Mouse (Mus musculus) CD4-positive, CD25-positive, alpha-beta regulatory T cell, adult 4 months (primary cell): ENCODE data around the gene Gm20388. TPM values are rescaled to one million over a fixed set of nuclear protein-coding genes. Genes with fewer than 3 reads are reported as not detected.

Experiments used
- ATAC-seq: one replicate; pipeline ENCODE4 v1.8.0; 2017
- polyA plus RNA-seq, 2 experiments: library from polyadenylated mRNA; unstranded; fragments of 100-300 nt; shearing (Covaris generic); gene quantifications; one replicate each; pipeline ENCODE4 v1.2.1; 2017

Gene Gm20388
- polyA plus RNA-seq, 2 experiments from 2014 or later = 10.7 to 12.8 TPM

DNA sequence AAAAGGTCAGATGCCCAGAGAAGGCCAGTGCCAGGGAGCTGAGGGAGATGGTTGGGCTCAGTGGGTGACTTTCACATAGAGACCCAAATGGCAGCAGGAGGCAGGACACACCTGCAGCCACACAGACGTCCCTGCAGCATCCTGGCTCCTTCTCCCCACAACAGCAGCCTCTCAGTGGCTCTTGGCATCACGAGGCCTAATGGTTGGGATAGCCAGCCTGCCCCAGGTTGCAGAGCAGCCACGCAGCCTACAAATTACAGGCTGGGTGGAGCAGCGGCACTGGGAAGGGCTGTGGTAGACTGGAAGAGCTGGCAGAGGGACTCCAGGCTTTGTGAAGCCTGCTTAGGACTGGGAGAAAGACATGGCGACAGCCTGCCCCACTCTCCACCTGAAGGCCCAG lies 2341.7 kb downstream of the Gm20388 start:
- no peak for ATAC-seq

DNA sequence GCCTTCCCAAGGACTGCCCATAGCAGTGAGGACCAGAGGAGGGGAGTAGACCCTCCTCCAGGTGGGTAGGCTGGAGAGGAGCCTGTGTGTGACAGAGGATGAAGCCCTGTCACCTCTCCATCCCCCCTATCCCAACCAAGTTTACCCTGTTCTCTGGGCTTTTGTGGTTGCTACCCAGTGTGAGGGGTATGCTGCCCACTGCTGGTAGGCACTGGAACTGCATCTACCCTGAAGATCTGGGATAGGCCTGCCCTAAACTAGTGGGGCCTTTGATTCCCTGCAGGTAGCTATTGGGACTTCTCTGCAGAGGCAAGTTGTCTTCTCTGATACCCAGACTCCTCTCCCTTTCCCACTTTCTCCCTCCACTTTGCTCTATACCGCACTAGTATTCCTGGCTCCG lies 2348.7 kb downstream of the Gm20388 start:
- no peak for ATAC-seq

DNA sequence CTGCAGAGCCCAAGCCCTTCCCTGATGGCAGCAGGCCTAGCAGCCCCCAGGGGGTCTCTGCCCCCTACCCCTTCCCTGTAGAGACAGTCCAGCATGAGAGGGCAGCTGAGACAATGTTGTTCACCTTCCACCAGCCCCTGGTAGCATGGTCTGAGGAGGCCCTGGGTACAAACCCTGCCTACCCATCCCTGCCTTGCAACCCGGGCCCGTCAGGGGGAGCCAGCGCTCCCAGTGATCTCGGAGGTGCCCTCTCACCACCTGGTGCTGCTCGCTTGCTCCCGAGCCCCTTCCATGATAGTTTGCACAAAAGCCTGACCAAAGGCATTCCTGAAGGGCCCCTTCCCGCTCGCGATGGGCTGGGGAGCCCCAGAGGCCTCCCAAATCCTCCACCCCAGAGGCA lies 2350.1 kb downstream of the Gm20388 start:
- ATAC-seq = no peak

DNA sequence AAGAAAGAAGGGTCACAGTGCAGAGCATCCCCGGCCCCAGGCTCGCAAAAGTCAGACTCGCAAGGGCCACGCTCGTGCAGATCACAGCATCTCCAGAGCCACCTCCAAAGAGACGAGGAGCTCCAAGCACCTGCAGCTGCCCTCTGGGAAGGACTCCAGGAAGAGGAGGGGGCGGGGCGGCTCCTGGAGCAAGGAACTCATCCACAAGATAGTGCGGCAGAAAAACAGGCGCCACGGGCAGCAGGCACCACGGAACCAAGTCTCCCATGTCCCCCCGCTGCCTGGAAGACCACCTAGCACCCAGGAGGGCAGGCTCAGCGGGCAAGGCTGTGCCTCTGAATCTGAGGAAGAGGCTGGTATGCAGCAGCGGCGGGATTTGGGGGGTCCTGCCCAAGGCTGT lies 2352.2 kb downstream of the Gm20388 start:
- no peak for ATAC-seq

DNA sequence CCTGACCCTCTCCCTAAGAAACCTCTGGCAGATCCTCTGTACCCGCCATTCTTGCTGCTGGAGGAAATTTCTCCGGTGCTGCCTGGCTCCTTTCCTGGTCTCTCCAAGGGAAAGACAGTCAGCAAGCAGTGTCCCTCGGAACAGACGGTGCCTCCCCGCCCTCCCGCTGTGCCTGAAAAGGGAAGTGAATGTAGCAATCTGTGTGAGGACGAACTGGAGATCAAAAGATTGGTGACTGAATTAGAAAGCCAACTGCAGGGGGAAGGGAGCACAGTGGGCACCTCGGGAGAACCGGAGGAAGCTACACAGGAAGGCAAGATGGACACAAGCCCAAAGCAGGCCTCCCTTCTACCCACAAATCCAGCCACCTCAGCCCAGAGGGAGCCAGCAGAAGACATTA lies 2353.6 kb downstream of the Gm20388 start:
- no peak for ATAC-seq

DNA sequence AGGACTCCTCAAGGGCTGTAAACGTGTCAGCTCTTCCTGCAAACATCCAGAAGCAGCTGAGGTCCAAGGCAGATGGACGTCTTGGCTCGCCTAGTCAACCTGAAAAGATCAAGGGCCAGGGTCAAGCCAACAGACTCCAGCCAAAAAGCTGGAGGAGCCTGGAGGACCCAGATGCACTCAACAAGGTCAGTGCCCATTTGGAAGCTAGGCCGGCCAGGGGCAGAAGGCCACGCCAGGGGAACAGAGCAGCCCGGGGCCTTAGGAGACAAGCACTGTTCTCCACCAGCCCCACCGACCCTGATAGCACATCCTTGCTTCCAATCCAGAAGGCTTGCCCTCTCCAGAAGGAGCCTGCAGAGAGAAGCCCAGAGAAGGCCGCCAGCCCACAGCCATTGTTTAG lies 2354.9 kb downstream of the Gm20388 start:
- ATAC-seq = no peak

DNA sequence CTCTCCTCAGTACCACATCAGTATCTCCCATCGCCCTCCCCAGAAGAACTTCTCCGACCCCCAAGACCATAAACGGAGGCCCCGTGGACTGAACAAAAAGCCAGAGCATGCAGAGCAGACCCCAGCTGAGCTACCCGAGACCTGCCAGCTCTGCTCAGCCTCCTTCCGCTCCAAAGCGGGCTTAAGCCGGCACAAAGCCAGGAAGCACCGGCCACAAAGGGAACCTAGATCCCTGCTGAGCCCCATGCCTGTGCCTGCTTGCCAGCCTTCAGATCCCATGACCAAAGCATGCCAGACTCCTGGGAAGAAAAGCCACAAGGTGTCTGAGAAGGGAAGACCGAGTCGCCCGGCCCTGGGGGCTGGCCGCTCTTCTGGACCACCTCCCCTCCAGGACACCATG lies 2356.2 kb downstream of the Gm20388 start:
- ATAC-seq = no peak

DNA sequence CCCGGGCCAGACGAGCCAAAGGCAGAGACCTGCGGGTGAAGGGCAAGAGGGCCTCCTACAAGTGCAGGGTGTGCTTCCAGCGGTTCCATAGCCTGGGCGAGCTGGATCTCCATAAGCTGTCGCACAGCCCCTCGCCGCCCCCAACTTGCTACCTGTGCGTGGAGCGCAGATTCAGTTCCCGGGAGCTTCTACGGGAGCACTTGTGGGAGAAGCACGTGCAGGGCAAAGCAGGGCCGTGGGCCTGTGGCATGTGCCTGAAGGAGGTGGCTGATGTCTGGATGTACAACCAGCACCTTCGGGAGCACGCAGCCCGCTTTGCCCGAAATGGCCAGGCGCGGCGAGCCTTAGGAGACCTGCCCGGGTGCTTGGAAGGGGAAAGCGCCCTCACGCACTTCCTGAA lies 2358.2 kb downstream of the Gm20388 start:
- no peak for ATAC-seq

DNA sequence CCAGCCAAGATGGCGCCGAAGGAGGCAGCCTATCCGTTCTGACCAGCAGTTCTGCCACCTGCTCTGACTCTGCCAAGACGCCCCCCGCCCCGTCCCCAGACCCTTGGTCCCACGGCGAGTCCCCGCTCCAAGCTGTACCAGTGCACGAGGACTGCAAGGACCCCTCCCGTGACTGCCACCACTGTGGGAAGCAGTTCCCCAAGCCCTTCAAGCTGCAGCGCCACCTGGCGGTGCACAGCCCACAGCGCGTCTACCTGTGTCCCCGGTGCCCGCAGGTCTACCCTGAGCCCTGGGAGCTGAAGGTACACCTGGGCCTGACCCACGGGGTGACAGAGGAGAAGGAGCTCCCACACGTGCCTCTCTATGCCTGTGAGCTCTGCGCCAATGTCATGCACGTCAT lies 2358.8 kb downstream of the Gm20388 start:
- ATAC-seq = peak; percentile 56

DNA sequence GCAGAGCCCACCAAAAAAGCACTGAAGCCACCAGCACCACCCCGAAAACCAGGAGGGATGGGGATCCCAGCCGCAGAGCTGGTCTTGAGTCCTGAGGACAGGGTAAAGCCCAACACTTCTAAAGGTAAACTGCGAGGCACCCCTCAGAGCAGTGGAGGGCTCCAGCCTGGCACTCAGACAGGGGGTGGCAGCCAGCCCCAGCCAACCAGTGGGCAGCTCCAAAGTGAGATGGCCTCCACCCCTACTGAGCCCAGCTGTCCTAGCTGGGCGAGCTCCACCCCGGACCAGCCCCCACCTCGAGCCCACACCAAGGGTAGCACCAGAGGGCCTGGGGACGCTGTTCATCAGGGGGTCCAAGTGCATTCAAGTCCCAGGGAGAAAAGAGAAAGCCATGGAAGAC lies 2359.9 kb downstream of the Gm20388 start:
- no peak for ATAC-seq

DNA sequence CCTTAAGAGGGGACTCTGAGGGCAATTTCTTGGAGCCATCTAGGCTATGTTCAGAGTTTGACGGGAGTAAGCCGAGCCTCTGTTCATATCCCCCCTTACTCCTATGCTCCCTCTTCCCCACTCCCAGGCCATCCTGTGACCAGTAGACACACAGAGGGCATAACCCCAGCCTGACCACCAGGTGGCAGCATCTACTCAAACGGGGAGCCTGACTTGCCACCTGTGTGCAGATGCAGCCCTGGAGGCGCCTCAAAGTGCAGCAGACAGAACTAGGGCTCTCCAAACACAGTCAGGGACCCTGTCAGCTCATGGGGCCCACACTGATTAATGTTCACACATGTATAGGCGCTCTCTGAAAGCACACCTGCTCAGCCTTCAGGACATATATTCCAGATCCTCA lies 2362.5 kb downstream of the Gm20388 start:
- ATAC-seq = peak; percentile 91

DNA sequence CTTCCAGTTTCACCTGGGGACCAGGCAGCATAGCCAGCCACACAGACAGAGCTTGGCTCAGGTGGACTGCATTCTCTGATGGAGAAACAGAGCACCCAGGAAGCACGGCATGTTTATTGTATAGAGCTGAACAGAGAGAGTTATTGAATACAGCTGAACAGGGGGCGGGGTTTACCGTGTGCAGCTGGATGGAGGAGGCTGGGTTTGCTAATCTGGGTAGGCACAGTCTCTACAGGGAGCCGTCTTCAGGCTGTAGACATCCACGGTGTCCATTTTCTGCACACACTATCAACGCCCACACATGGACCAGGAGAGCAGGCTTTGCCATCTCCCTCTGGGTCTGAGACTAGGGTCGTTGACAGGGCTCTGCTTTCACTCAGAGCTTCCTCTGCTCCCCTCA lies 2363.2 kb downstream of the Gm20388 start:
- ATAC-seq = no peak

DNA sequence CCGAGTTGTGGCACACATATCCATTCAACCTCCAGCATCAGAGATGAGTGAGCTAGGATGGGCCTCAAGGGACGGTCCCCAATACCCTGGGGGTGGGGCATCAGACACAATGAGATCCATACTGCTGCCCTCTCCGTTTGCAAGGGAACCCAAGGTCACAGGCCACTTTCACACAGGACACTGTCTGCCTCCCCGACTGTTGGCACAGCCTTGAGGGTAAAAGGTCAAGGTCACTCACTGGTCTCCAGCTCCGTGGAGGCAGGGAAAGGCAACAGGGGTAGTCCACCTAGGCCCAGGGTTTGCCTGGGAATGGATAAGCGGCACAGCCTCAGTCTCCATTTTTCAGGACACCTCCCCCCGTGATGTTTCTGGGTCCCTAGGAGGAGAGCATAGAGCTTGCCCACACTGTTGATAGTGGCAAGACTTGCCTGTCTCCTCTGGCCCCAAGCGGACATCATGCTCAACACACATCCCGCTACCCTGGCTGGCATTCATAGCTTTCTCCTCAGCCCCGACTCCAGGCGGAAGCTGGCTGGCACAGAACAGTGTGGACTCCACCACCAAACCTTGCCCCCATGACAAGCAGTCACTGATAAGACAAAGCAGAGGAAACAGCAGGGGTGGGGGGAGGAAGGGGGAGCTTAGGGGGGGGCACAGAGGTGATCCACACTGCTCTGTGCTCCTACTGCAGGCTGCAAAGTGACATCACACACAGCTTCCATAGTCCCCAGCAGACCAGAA lies 2364.2 kb downstream of the Gm20388 start:
- no peak for ATAC-seq

DNA sequence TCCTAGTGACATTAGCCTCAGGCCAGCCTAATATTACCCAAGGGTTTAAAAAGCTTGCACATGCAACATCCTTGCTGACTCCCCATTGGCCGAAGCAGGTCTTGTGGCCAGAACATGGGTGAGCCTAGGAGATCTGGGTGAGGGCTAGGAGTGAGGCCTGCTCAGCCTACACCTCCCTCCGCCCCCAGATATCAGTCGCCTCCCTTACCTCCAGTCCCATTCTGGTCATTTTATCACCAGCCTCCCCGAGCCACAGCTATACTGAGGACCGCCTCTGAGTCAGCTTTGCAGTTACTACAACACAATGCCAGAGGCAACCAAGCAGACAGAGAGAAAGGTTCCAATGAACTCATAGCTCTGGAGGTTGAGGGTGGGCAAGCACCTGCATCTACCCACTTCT lies 2365.7 kb downstream of the Gm20388 start:
- no peak for ATAC-seq

DNA sequence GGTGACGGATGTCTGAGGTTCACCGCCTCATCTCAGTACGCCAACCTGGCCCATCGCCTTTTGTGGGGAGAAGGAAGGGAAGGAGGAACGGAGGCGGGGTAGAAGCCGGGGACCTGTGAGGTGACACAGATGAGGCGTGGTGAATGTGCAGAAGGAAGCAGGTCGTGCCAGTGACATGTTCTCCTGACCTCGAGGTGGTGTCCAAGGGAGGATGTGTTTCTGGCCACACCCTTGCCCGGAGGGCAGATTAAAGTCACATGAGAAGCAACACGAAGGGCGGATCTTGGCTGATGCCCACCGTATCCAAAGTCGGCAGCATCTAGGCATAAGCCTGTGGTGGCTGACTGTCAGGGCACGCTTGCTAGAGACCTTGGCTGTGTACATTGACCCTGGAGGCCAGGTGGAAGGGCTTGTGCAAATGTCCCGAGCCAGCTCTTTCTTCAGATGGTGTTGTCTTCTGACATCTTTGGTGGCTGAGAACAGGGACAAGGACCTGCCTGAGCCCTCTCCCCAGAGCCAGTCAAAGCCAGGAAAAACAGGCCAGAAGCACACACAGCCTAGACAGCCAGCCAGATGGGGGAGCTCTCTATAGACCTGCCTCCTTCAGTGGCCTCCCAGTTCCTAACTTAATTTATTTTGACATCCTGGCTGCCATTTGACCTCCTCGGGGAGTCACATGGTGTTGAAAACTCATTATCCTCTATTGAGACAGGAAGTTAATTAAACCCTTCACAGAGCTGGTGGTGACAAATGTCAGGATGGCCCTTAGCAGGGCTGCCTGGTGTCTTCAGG lies 2366.8 kb downstream of the Gm20388 start:
- ATAC-seq = no peak

DNA sequence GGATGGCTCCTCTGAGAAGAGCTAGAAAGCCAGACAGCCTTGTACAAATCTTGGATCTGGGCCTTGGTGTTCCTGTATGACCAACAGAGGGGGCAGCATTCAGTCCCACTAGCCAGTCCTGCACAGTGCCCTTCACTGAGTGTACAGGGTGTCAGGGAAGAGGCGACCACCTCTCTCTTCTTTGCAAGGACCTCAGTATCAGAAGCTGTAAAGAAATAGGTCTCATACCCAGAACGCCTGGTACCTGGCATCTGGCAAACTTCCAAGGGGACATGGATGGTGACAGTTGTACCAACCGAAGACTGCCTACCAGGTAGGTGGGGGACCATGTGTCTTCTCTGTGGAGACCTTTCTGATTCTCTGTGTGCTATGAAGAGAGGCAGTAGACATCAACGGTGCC lies 2369.5 kb downstream of the Gm20388 start:
- ATAC-seq = no peak

DNA sequence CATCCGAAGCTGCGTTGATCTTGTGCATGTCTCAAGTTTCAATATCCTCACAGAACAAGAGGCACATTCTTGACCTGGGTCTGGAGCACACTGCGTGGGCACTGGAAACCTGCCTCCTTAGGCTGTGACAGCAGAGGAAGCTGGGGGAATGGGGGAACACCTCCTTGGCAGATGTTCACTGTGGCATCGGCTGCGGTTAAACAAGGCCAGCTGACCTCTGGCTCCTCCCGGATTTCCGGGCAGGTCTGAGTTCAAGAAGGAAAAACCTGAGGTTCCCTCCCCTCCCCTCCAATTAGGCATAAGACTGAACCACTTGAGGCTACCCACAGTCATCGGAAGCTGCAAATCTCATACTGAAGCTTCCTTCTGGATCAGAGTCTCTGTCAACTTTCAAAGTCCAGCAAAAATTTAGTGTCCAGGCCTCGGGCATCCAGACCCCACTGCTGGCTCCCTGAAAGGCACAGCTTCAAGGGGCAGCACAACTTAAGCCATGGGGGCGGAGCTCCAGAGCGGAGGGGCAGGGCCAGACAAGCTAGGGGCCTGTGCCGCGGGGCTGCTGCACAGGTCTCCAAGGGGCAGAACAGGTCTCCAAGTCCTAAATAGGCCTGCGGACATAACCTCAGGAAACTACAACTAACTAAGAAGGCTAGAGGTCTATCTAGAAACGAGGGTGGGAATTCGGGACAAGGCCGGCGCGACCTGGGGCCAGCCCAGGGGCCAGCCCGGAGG lies 2370.1 kb downstream of the Gm20388 start:
- ATAC-seq = no peak

DNA sequence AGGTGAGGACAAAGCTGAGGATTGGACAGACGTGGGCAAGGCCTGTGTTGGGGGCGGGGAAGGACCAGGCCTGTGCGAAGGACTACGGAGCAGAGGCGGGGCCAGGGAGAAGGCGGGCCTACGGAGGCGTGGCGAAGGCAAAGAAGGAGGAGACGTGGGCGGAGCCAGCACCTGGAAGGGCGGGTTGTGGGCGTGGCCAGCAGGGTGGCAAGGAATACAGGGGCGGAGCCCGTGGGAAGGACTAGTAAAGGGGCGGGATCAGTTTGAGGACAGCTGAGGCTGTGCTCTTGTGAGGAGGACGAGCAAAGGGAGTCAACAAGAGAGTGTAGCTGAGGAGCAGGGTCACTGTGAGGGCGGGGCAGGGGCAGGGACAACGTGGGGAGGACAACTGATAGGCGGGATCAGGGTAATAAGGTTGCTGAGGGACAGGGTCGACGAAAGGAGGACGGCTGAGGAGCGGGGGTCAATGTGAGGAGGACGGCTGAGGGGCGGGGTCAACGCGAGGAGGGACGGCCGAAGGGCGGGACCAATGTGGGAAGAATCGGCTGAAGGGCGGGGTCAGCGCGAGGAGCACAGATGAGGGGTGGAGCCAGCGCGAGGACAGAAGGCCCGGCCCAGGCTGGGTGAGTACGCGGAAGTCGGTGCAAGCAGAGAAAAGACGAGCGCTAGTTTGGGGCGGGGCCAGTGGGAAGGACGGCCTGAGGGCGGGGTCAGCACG lies 2370.8 kb downstream of the Gm20388 start:
- ATAC-seq = peak; percentile 79

DNA sequence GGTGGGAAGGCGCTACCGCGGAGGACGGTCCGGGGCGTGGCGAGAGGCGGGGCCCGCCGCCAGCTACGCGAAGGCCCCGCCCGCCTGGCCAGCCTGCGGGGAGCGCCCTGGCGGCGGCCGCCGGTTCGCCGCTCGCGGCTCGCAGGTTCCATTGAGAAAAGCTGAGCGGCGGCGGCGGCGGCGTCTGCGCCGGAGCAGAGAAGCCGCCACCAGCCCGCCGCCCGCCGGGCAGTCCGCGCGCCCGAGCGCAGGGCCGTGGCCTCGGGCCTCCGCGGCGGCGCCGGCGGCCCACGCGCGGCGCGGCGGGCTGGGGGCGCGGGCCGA lies 2371.4 kb downstream of the Gm20388 start, which contains the start of gene Zfpm1:
TSS of gene Zfpm1 (plus strand) at position 107 of the 324 bp plus-strand sequence.
- ATAC-seq = no peak

DNA sequence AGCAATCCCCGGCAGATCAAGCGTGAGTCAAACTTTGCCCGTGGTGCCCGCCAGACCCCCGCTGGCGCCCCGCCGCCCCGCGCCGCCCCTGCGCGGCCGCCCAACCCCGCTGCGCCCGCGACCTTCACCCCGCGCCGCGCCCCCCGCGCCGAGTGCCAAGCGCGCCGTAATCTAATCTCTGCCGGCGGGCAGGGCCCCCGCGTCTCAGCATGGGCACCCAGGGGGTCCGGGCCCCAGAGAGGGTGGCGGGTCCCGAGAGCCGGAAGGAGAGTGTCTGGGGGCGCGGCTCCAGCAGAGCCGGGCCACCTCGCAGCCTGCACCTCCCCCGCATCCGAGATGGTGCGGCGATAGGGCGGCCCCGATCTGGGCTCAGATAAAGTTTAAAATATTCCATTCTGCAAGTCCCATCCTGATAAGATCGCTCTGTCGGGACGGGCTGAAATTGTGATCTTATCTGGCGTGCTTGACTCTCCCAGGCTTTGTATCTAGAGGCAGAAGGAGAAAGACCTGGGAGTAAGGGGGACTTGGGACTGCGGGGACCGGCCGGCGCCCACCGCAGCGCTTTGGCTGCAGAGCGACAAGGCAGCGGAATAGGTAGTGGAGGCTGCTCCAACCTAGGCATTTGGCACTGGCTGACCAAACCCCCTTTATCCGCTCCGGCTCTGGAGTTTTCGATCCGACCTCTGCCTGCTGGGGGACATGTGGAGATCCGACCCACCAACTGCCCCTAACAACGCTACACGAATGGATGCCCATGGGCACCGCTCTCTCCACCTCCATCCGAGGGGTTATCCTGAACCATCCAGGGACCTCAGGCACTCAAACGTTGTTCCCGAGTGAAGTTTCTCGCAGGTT lies 2372.1 kb downstream of the Gm20388 start:
- no peak for ATAC-seq

DNA sequence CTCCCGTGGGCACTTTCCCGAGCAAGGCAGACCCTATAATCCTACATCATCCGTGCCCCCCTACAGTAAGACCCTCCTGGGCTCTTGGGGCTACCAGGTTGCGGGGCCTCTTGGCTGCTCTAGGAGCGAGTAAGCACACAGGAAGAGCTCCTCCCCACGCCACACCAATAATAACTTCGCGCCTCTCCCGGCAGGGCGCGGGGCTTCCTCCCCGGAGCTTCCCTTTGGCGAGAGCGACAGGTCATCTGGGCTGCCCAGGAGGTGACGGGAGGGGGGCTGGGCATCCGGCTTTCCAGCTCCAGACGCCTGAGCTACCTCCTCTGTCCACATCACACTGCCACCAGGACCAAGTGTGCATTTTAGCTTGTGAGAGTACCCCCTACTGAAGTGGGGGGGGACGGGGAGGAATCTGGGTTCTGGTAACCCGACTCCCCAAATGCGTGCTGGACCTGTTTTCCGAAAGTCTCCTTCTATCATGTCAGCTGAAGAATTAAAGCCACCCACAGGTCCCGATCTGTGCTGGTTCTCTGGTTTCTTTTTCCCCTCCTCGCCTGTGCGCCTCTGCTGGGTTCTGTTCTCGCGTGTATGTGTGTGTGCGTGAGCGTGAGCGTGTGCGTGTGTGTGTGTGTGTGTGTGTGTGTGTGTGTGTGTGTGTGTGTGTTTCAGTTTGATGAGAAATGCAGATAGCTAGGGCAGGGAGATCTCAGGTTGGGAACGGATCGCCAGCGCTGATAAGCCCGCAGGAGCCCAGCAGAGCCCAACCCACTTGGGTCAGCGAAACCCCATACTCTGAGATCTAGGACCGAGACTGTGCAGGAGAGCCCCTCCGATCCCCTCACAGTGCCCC lies 2372.9 kb downstream of the Gm20388 start:
- no peak for ATAC-seq
